Mouse (Mus musculus) testis, adult 2 months (tissue): ENCODE data around the gene Gm5129. TPM values are rescaled to one million over a fixed set of nuclear protein-coding genes. Genes with fewer than 3 reads are reported as not detected.
"Not testable (repeated sequence)": the region's sequence is repeated elsewhere in the genome, so short reads cannot be mapped to it uniquely, and the experiment has no call there.

Source experiments
- H3K27ac ChIP-seq: fragments of 200-500 bp; 2 replicates; pipeline ENCODE4 v1.5.1; 2012; ENCODE audit warnings: low read depth, low read length; ENCODE audit not compliant: control insufficient read depth, insufficient read depth
- H3K27me3 ChIP-seq: fragments of 200-500 bp; 2 replicates; pipeline ENCODE4 v1.6.1; 2012; ENCODE audit warnings: mild to moderate bottlenecking, low read length, moderate library complexity; ENCODE audit not compliant: control insufficient read depth, insufficient read depth
- H3K36me3 ChIP-seq: fragments of 200-500 bp; 2 replicates; pipeline ENCODE4 v1.6.1; 2012; ENCODE audit warnings: mild to moderate bottlenecking, low read length; ENCODE audit not compliant: control insufficient read depth, insufficient read depth
- H3K4me1 ChIP-seq: fragments of 200-500 bp; 2 replicates; pipeline ENCODE4 v1.6.1; 2012; ENCODE audit warnings: low read length; ENCODE audit not compliant: control insufficient read depth, insufficient read depth
- H3K4me3 ChIP-seq: fragments of 200-500 bp; 2 replicates; pipeline ENCODE4 v1.5.1; 2012; ENCODE audit warnings: low read depth, mild to moderate bottlenecking, low read length, moderate library complexity, mixed read lengths; ENCODE audit not compliant: control insufficient read depth
- CTCF ChIP-seq: fragments of 200-500 bp; IDR thresholded peaks from 2 replicates; pipeline ENCODE4 v1.5.1; 2012; ENCODE audit warnings: low read depth, mild to moderate bottlenecking, inconsistent platforms, low read length, moderate library complexity; ENCODE audit not compliant: control insufficient read depth, insufficient read depth, insufficient replicate concordance
- POLR2A ChIP-seq: fragments of 200-500 bp; IDR thresholded peaks from 2 replicates; pipeline ENCODE4 v1.6.1; 2012; ENCODE audit warnings: low read depth, mild to moderate bottlenecking, inconsistent platforms, low read length, moderate library complexity; ENCODE audit not compliant: control insufficient read depth
- polyA plus RNA-seq: library from polyadenylated mRNA; depleted of rRNA; stranded (reverse); fragments of >200 nt; gene quantifications from 2 replicates; pipeline ENCODE4 v1.2.3, GENCODE M21; 2012

Gene Gm5129
- polyA plus RNA-seq, 1 experiment, result 19.1 TPM

- TF ChIP-seq POLR2A, result no peak
- TF ChIP-seq CTCF, result no peak
- Histone ChIP-seq H3K27me3 (no peaks in the 10 kb centered on the region), H3K4me3 (no peak overlapping the region), H3K27ac (no peak overlapping the region), H3K36me3 (no peaks in the 10 kb centered on the region), H3K4me1 (peaks cover 6% of the 10 kb centered on the region)
These were observed 5.4 kb upstream of the Gm5129 start for GRCm38 (mm10) chr5:29741093-29741492.

- Histone ChIP-seq H3K4me1 (peaks cover 6% of the 10 kb centered on the region), H3K27ac (no peak overlapping the region), H3K36me3 (no peaks in the 10 kb centered on the region), H3K27me3 (no peaks in the 10 kb centered on the region), H3K4me3 (no peak overlapping the region)
- TF ChIP-seq CTCF (no peak), POLR2A (no peak)
These were observed 4.9 kb upstream of the Gm5129 start for GRCm38 (mm10) chr5:29740651-29741050.

- no peak overlapping the region for H3K27ac ChIP-seq
- H3K4me3 ChIP-seq, result peak overlapping the region; percentile 31
- H3K4me1 ChIP-seq, result peaks cover 12% of the 10 kb centered on the region
- H3K27me3 ChIP-seq, result no peaks in the 10 kb centered on the region
- TF ChIP-seq POLR2A (no peak), CTCF (no peak)
- H3K36me3 ChIP-seq, result no peaks in the 10 kb centered on the region
These were observed 2.3 kb upstream of the Gm5129 start for GRCm38 (mm10) chr5:29738076-29738475.

- no peak overlapping the region for H3K27ac ChIP-seq
- H3K4me3 ChIP-seq, result peak overlapping the region; percentile 98
- no peaks in the 10 kb centered on the region for H3K27me3 ChIP-seq
- H3K36me3 ChIP-seq, result no peaks in the 10 kb centered on the region
- H3K4me1 ChIP-seq, result peaks cover 12% of the 10 kb centered on the region
- no peak for TF ChIP-seq CTCF
These were observed 1.7 kb upstream of the Gm5129 start for GRCm38 (mm10) chr5:29737471-29737870.

- TF ChIP-seq CTCF (no peak), POLR2A (no peak)
- Histone ChIP-seq H3K36me3 (no peaks in the 10 kb centered on the region), H3K4me3 (peak overlapping the region; percentile 98), H3K4me1 (peaks cover 12% of the 10 kb centered on the region), H3K27me3 (no peaks in the 10 kb centered on the region), H3K27ac (peak overlapping the region; percentile 43; the same call in 1 of the 2 replicates)
These were observed 1.2 kb upstream of the Gm5129 start for GRCm38 (mm10) chr5:29736942-29737341.

- Histone ChIP-seq H3K27ac (peak overlapping the region; percentile 97), H3K27me3 (no peaks in the 10 kb centered on the region), H3K36me3 (no peaks in the 10 kb centered on the region), H3K4me1 (peaks cover 12% of the 10 kb centered on the region), H3K4me3 (peak overlapping the region; percentile 98)
- TF ChIP-seq CTCF, result no peak
- TF ChIP-seq POLR2A, result no peak; the same call in 1 of the 2 replicates
These were observed 551 bp upstream of the Gm5129 start for GRCm38 (mm10) chr5:29736073-29736900.

- peak overlapping the region; percentile 97 for H3K27ac ChIP-seq
- TF ChIP-seq POLR2A, result no peak
- no peak for TF ChIP-seq CTCF
- no peaks in the 10 kb centered on the region for H3K27me3 ChIP-seq
- no peaks in the 10 kb centered on the region for H3K36me3 ChIP-seq
- H3K4me1 ChIP-seq, result peaks cover 12% of the 10 kb centered on the region
- peak overlapping the region; percentile 98 for H3K4me3 ChIP-seq
These were observed 765 bp downstream of the Gm5129 start for GRCm38 (mm10) chr5:29734831-29735510.

GRCm38 (mm10) chr5:29726070-29726469 lies 9.7 kb downstream of the Gm5129 start:
- H3K4me1 ChIP-seq, H3K4me3 ChIP-seq, H3K36me3 ChIP-seq, H3K27ac ChIP-seq, H3K27me3 ChIP-seq: not testable (repeated sequence)
